Mouse (Mus musculus) c-Kit-positive CD71-positive TER-119-negative erythroid progenitor cells, embryonic 14.5 days (primary cell): ENCODE data around the gene Actl6b.

Experiments used
- DNase-seq: peaks from one replicate; pipeline ENCODE4 v3.0.0-alpha.2; 2013; ENCODE audit warnings: low read depth

Gene Actl6b

GRCm38 (mm10) chr5:137529221-137529995 lies 23.9 kb upstream of the Actl6b start:
- DNase-seq = no peak

GRCm38 (mm10) chr5:137530075-137530474 lies 23.2 kb upstream of the Actl6b start:
- DNase-seq = no peak

- DNase-seq = no peak
Observed at GRCm38 (mm10) chr5:137530588-137531413, 22.5 kb upstream of the Actl6b start.

- no peak for DNase-seq
Observed at GRCm38 (mm10) chr5:137531414-137532130, 21.7 kb upstream of the Actl6b start.

- no peak for DNase-seq
Observed at GRCm38 (mm10) chr5:137532131-137532807, 21.0 kb upstream of the Actl6b start.

- DNase-seq = no peak
Observed at GRCm38 (mm10) chr5:137532808-137533116, 20.6 kb upstream of the Actl6b start.

GRCm38 (mm10) chr5:137533117-137533827 lies 20.0 kb upstream of the Actl6b start, which contains the start of the genes Epo and Gnb2:
Epo (minus strand) TSS chr5:137533242.
Gnb2 (minus strand) TSS chr5:137533510.
- DNase-seq = peak; percentile 97

- no peak for DNase-seq
Observed at GRCm38 (mm10) chr5:137534762-137535161, 18.6 kb upstream of the Actl6b start.

GRCm38 (mm10) chr5:137535318-137535717 lies 18.0 kb upstream of the Actl6b start:
- DNase-seq = no peak

GRCm38 (mm10) chr5:137537461-137537860 lies 15.9 kb upstream of the Actl6b start:
- DNase-seq = no peak

GRCm38 (mm10) chr5:137539291-137539801 lies 14.0 kb upstream of the Actl6b start:
- DNase-seq = no peak

- no peak for DNase-seq
Observed at GRCm38 (mm10) chr5:137540991-137541390, 12.3 kb upstream of the Actl6b start.

- DNase-seq = no peak
Observed at GRCm38 (mm10) chr5:137541768-137542540, 11.4 kb upstream of the Actl6b start.

- no peak for DNase-seq
Observed at GRCm38 (mm10) chr5:137544926-137545325, 8.4 kb upstream of the Actl6b start.

GRCm38 (mm10) chr5:137545596-137545995 lies 7.7 kb upstream of the Actl6b start:
- DNase-seq = no peak

- DNase-seq = no peak
Observed at GRCm38 (mm10) chr5:137549840-137550239, 3.5 kb upstream of the Actl6b start.

GRCm38 (mm10) chr5:137551119-137551518 lies 2.2 kb upstream of the Actl6b start:
- DNase-seq = no peak

GRCm38 (mm10) chr5:137553000-137553399 lies 317 bp upstream of the Actl6b start:
- no peak for DNase-seq

GRCm38 (mm10) chr5:137553898-137554297 lies 581 bp downstream of the Actl6b start:
- DNase-seq = no peak

GRCm38 (mm10) chr5:137561556-137561955 lies 8.2 kb downstream of the Actl6b start:
- no peak for DNase-seq
